Mouse (Mus musculus): ENCODE measurements around the gene Themis.

The Themis gene

DNA sequence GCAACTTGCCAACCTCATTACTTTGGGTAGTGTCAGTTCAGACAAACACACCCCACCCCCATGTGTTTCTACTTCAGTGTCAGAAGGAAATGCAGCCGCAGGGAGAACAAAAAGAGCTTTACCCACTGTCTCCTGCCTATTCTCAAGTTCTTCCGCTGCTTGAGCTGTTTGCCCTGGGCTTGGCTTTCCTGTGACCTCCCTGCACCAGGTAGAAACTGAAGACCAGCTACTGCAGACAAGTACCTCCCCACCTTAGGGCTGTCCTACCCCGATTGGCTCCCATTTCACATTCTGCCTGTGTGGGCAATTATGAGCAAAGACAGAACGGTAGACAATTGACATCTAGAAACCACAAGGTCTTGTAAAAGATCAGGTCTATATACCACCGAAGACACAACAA, at the start of gene Themis:
Gene Themis (plus strand): TSS at position 100 of the 400 bp plus-strand sequence.
- no peak for DNase-seq (ENCODE audit: low read depth)

DNA sequence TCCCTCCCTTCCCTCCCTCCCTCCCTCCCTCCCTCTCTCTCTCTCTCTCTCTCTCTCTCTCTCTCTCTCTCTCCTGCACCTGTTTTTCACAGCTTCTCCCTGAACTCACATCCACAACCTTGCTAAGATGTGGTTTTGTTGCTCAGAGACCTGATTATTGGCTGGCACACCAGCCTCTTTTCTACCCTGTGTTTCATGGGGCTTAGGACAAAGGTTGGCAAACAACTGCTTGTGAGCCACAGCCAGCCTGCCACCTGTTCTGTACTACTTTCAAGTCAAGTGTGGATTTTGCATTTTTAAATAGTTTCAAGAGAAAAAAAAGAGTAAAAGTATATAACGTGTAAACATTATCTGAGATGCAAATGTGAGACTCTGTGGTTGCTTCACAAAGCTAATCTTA, 48.7 kb upstream of the Themis start:
- DNase-seq (ENCODE audit: low read depth), result no peak

DNA sequence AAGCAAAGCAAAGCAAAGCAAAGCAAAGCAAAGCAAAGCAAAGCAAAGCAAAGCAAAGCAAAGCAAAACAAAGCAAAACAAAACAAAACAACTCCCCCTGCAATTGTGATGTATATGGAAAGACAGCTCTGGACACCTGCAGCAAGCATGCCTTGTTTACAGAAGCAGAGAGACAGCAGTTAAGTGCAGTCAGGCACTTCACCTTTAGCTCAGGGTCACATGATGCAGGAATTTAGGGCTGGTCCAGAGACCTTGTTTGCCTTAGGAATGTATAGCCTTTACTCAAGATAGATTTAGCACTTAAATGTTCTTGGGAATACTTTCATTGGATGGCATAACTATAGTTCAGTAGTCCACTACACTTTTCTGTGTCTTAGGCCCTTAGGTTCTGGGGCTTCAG, 32.1 kb upstream of the Themis start:
- no peak for DNase-seq (ENCODE audit: low read depth)

GRCm38 (mm10) chr10:28641887-28642286, 26.3 kb upstream of the Themis start:
- DNase-seq (ENCODE audit: low read depth), result no peak

DNA sequence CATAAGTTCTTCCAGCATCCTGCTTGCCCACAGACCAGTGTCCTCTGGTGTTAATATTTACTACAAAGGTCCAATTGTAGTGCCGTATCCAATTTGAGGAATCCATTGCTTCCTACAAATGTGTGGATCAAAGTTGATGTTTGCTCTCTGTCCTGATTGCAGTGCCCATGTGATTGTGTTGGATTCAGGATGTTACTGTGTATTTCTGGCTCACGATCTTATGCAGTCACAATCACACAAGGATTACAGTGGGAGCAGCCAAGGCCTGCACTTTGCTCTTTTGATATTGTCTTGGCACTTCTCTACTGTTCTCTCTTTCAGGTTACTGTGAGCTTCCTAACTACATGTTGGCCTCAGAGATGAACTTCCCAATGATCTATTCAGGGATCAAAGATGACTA, 20.3 kb upstream of the Themis start:
- no peak for DNase-seq (ENCODE audit: low read depth)

DNA sequence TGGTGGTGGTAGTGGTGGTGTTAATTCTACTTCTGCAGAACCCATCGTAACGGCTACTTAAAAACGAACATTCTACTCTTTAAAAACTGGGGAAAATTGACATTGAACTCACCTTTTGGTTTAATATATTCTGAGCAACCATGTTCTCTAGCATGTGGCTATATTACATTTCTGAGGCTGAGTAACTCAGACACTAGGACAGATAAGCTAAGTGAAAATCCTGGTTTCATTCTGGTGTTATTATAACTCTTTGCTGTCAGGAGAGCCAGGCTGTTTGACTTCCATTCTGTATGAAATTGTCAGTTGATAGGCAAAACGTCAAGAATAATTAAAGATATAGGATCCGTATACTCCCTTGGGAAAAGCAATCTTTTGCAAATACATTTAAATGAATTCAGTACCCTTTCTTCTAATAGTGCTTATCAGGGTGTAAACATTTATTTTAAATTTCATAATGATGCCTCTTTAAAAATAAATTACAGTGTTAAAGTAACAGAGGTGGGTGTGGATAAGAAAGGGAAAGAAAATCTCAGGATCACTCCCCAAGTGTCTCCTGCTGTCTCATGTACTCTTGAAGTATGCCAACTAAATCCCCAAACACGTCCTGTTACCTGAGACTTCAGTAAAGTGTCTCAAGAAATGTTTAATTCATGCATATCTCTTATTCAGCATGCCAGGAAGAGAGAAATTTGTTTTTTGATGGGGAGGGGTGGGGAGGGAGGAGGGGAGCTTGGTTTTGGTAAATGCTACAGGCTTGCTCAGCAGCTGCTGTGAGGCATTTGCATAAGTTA, 18.9 kb upstream of the Themis start:
- no peak for DNase-seq (ENCODE audit: low read depth)

- no peak for DNase-seq (ENCODE audit: low read depth)
Observed at GRCm38 (mm10) chr10:28649900-28650160, 18.3 kb upstream of the Themis start.

DNA sequence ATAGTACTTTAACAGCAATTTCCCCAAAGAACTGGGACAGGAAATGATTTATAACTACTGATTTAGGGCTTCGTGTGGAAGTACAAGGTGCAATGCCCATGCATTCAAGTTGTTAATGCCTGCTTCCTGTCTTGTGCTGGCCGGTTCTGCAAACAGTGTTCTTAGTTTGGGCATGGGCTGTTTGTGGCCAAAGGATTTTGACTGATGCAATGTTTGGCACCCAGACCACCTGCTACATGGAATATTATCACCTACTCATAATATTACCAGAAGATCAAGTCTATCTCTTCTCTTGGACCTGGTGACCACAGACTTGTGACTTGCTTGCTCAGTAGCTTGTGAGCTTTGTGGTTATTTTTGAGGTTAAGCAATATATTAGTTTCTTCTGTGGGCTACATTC, 16.2 kb upstream of the Themis start:
- DNase-seq (ENCODE audit: low read depth), result no peak

DNA sequence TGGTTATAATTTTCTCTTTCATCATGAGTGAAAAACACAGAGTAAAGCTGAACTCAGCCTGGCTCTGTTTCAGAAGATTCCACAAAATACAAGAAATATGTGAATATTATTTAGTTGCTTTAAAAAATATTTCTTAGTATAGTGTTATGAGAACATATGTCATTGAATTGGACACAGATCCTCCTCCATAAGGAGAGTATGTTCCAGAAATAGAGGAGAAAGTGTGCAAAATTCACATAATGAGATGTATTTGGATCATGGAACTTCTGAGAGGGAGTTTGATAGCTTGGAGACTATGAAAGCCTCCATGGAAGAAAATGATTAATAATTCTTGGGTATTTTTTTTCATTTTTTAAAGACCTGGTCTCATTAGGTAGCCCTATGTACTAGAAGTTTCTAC, 13.4 kb upstream of the Themis start:
- DNase-seq (ENCODE audit: low read depth), result no peak

- DNase-seq (ENCODE audit: low read depth), result no peak
Observed at GRCm38 (mm10) chr10:28665141-28665540, 3.0 kb upstream of the Themis start.

- no peak for DNase-seq (ENCODE audit: low read depth)
Observed at GRCm38 (mm10) chr10:28673931-28674330, 5.8 kb downstream of the Themis start.

DNA sequence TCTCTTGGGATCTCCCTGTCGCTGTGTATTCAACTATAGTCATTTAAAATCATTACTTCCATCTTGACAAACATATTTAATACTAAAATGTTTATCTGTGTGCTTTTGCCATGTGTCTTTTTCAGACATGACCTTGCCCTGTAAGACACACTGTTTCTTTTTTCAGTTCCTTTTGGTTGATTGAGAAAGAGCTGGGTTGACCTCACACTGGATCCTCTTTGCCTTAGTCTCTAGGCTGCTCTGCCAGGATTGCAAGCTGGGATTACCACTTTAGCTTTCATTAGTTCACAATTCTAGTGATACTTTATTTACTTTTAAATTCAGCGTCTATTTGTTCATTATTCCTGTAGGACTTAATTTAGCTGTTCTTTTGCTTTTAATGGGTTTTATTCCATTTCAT, 7.2 kb downstream of the Themis start:
- DNase-seq (ENCODE audit: low read depth), result no peak

- no peak for DNase-seq (ENCODE audit: low read depth)
Observed at GRCm38 (mm10) chr10:28694981-28695380, 26.8 kb downstream of the Themis start.

GRCm38 (mm10) chr10:28696032-28696431, 27.9 kb downstream of the Themis start:
- DNase-seq (ENCODE audit: low read depth), result no peak

DNA sequence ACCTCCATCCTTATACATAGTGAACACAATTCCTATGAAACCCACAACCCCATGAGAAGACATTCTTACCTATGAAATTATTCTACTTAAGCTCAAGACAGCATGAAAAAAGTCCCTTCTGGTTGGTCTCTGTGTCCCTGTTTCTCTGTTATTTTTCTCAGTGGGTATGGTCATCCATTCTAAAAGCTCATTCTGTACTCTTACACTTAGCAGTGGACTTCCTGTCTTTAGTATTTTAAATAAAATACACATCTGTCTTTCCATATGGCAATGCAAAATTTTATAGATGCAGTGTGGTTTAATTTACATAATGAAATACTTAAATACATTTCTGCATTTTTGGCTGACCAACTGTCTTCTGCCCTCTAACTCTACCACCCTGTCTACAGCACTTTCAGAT, 30.0 kb downstream of the Themis start:
- no peak for DNase-seq (ENCODE audit: low read depth)

- no peak for DNase-seq (ENCODE audit: low read depth)
Observed at GRCm38 (mm10) chr10:28721828-28722227, 53.7 kb downstream of the Themis start.

DNA sequence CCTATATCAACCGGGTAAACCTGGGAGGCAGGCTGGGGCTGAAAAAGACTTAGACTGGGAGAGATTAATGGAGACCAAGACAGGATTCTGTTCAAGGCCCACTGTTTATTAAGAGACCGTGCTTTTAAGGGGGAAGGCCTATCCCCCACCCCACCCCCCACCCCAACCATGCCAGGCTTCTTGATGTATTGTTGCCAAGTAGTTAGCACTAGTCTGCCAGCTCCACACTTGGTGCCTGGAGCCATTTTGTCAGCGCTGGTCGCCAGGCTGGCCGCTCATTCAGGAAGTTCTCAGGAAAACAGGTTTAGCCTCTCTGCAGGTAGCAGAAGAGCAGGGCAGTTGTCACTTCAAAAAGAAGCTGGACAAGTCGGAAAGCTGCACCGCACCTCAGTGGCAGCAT, 55.1 kb downstream of the Themis start:
- no peak for DNase-seq (ENCODE audit: low read depth)

DNA sequence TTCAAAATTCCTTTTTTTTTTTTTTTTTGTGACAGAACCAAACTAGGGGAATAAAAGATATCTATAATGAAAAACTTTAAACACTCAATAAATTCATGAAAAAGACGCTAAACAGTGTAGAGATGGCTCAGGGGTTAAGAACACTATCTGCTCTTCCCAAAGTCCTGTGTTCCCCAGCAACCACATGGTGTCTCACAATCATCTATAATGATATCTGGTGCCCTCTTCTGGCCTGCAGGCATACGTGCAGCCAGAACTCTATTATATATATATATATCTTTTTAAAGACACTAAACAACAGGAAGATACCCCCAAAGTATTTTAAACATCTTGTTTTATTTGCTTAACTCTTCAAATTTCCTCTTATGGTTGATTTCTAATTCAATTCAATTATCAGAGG, 62.0 kb downstream of the Themis start:
- peak; percentile 9 for DNase-seq (ENCODE audit: low read depth)

- no peak for DNase-seq (ENCODE audit: low read depth)
Observed at GRCm38 (mm10) chr10:28737953-28738352, 69.8 kb downstream of the Themis start.

GRCm38 (mm10) chr10:28746426-28746825, 78.3 kb downstream of the Themis start:
- DNase-seq (ENCODE audit: low read depth), result no peak

DNA sequence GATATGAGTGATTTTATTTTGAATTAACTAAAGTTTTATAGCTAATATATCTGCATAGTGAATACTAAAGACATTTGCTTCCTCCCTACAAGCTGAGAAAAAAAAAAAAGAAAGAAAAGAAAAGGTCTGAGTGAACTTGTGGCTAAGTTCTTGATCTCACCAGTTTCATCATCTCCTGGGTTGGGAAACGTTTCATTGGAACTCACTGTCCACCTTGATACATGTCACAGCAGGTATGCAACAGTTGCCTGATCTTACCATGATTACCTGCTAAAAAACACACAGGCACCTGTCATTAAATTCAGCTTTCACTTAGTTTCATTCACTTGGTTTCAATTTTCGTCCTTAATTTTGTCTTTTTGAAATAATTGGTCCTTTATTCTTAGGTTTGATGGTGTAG, 85.2 kb downstream of the Themis start:
- DNase-seq (ENCODE audit: low read depth), result no peak

GRCm38 (mm10) chr10:28754927-28755326, 86.8 kb downstream of the Themis start:
- no peak for DNase-seq (ENCODE audit: low read depth)

GRCm38 (mm10) chr10:28776777-28777402, 108.7 kb downstream of the Themis start:
- DNase-seq (ENCODE audit: low read depth), result no peak

- DNase-seq (ENCODE audit: low read depth), result no peak
Observed at GRCm38 (mm10) chr10:28799469-28799868, 131.3 kb downstream of the Themis start.
